Mouse (Mus musculus) ES-CJ7 (cell line): ENCODE results near the gene Sgk1.
A peak's percentile ranks its signal among the peaks of the same experiment; 100 is the strongest.

Experiments used
- DNase-seq: peaks from one replicate; pipeline ENCODE4 v3.0.0; 2011; ENCODE audit warnings: low read depth, low spot score

The Sgk1 gene

DNA sequence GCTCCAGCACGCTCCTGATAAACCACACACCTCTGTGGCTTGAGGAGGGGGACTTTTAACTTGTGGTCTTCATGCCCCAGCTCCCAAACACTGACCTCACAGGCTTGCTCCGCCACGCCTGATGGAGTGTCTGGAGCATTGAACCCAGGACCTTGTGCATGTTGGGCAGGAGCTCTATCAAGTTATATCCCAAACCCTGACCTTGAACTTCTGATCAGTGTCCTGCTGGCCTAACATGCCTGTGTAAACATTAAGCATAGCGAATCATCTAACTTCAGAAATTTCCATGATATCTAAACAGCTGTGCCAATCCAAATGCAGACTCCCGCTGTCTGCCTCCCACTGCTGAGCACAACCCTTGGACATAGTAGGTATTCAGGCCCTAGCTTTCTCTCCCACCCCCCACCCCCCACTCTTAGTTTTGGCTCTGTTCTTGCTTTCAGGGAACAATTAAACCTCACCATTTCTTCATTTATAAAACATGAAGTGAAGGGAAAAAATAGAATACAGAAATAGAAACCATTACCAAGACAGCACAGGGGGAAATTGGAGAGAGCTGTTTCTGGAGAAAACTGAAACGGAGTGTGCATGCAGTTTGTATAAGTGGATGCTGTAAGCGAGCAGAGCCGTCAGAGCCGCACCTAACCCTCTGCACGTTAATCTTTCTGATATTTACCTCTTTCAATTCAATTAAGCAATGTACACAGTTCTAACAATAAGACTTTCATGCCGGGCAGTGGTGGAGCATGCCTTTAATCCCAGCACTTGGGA lies 34.5 kb downstream of the Sgk1 start:
- DNase-seq = no peak

DNA sequence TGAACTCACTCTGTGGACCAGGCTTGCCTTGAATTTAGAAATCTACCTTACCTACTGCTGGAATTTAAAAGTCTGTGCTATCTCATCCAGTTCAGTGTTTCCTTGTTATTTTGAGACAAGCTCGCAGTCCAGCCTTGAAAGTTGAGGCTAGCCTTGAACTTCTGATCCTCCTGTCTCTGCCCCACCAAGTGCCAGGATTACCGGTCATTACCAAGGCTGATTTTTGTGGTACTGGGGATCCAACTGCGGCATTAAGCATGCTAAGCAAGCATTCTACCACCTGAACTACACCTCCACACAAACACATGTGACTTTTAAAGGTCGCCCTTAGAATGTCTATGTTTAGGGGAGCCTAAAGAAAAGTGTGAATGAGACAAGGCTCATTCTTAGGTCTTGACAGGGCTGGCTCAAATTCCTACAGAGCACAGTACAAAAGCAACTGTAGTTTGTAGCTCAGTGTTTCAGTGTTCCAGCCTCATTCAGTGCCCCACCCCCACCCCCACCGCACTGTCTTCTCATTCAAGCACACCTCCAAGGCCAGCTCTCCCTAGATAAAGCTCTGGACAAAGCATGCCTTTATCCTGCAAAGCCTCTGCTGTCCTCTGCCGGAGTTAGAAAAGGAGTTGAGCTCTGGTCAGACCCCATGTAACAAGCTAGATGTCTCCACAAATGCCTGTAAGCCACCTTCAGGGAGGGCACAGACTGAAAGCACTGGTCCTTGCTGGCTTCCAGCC lies 36.2 kb downstream of the Sgk1 start:
- DNase-seq = peak; percentile 67

DNA sequence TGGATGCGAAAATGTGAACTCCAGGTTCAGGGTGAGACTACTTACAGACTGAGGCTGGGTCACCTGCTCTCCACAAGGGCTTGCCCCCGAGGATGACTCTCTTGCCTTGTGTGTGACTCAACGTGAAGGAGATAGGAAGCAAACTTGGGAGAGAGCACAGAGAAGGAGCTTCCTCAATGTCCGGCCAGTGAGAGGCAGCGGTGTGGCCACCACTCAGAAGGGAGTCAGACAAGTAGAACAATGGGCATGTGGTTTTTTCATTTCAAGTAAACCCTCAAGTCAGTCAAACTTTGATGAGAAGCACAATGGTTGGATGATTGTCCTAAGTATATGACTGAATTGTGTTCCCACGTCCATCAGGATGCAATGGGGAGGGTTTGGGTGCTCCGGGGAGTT lies 36.8 kb downstream of the Sgk1 start:
- DNase-seq = no peak

DNA sequence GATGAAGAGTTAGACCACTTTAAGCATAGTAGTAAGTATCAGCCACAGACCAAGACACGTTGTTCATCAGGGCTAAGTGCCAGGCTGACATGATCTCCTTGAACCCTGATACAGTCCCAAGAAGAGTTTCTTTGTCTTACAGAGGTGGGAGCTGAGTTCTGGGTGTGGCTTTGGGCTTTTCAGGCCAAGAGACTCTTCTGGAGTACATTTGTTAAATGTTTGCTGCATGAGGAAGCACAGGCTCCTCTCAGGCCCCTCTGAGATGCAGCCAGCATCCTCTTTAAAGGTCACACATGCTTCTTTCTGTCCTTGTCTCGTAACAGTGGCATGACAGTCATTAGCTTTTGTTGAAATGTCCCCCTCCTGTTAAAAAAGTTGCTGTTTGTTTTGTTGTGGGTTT lies 38.6 kb downstream of the Sgk1 start:
- peak; percentile 52 for DNase-seq

DNA sequence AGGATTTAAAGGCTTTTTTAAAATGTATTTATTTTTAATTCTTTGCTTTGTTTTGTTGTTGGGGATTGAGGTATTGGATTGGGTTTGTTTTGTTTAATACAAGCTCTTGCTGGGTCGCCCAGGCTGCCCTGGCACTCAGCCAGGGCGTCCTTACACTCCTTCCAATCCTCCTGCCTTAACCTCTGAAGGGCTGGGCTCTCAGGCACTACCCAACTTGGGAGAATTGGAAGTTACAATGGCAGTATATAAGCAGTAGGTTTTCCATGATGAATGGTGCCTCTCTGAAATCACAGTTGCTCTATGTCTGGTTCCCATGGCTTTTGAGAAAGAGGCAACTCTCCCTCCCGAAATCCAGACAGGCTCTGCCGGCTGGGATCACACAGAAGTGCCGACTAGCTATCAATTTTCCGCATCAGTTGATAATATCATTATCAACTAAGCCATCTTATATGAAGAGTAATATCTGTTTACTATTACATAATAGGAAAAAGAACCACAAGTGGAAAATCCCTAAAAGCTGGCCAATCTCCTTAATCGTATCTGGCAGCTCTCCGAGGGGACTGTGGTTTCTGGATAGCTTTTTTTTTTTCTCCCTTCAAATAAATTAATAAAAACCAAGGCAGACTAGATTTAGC lies 40.8 kb downstream of the Sgk1 start:
- DNase-seq = no peak

DNA sequence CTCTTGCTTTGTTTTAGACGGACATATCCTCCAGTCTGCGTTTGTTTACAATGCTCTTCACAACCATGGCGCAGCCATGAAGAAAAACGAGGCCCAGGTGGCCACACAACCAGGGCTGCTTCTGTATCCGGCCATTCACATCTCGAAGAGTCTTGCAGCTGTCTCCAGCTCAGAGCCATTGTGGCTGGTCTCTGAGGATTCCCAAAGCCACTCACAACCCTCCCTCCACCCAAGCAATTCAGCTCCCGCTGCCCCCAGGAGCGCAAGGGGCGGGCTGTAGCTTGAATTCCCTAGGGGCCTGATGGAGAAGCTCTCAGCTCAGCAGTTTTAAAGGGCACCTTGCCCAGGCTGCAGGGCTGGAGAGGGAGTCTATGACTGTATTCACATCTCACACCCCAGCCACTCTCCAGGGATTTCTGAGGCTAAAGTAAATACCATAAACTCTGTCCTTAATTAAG lies 41.5 kb downstream of the Sgk1 start:
- peak; percentile 75 for DNase-seq

DNA sequence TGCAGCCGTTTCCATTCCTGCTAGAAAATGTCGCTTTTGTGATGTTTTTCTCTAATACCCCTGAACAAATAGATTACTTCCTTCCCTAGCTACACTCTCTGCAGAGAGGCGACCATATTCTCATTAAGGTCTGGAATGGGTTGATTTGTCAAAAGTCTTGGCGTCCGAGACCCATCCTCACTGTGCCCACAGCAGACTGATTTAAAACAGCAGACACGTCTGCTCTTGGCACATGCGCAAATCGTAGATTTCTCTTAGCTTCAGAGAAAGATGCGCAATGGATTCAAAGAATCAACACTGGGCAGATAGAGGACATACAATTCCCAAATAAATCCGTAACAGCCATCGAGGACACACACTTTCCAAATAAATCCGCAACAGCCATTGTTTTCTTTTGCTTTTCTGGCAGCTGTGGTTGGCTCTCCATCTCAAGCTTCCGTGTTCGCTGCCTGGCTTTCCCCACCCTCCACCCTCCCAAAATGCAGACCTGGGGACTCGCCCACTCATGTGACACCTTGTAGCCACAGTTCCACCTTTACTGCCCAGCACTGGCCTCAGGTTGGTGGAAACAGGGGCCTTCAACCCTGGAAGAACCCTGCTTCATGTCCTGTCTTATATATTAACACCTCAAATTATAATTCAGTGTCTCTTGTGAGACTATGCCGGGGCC lies 42.2 kb downstream of the Sgk1 start:
- no peak for DNase-seq

DNA sequence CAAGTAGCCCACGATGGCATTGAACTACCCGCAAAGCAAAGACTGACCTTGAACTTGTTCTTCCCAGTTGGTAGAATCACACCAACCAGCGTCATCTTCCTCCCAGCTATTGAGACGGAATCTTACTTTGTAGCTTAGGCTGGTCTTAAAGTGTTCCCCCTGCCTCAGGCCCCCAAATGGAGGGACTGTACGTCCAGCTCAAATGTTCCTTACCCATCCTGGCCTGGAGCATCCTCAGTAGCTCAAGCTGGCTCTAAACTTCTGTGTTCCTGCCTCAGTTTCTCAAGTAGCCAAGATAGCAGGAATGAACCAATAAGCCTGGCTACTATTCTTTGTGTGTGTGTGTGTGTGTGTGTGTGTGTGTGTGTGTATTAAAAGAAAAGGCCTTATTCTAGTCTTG lies 45.0 kb downstream of the Sgk1 start:
- no peak for DNase-seq

DNA sequence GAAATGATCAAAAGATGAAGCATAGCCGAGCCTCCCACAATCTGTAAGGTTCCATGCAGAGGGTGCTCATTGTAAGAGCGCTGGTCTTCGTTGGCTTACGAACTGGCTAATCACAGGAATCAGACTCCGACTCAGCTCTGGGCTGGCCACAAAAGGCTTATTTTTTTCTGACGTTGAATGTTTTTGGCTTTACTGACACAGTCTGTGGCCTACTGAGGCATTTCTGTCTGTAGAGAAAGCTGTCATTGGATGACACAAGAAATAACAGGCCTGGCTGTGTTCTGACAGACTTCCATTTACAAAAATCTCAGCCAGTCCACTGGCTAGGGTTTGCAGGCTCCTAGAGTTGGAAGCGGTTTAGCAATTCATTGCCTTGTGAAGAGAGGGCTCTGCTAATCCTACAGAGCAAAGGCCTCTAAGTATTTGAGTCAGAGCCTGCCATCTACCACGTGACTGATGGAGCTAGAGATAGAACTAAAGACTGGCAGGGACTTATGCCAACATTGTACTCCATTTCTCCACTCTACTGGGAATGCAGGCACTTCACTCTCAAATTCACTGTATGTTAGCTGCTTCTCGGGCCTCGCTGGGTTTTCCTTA lies 48.9 kb downstream of the Sgk1 start:
- no peak for DNase-seq

DNA sequence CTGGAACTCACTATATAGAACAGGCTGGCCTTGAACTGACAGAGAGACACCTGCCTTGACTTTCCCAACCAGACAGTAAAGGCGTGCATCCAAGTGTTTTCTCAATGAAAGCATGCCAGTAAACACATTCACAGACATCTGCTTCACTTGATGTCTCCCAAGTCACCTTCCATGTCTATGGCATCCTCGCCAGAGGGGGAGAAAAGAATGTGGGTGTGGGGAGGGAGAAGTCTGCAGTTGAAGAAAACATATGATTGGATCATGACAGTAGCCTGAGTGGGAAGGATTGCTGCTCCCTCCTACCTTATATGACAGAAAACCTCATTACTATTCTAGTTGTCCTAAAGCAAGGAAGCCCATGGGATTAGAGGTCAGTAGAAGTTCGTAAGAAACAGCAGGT lies 50.8 kb downstream of the Sgk1 start:
- no peak for DNase-seq

DNA sequence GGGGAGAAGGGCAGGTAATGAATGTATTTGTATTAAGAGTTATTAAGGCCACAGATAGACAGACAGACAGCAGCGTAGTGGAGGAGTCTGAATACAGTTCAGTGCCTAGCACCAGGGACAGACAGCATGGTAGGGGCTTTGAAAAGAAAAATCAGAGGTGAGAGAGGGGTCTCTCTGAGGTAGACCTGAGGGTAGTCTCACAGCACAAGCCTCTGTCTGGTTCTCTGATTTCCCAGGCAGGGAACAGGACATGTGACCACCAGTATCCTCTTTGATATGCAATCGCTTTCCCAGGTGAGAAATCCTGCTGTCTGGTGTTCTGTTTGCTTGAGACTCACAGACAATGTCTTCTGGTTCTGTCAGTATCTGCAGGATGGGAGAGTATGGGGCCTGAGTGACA lies 52.8 kb downstream of the Sgk1 start:
- no peak for DNase-seq

DNA sequence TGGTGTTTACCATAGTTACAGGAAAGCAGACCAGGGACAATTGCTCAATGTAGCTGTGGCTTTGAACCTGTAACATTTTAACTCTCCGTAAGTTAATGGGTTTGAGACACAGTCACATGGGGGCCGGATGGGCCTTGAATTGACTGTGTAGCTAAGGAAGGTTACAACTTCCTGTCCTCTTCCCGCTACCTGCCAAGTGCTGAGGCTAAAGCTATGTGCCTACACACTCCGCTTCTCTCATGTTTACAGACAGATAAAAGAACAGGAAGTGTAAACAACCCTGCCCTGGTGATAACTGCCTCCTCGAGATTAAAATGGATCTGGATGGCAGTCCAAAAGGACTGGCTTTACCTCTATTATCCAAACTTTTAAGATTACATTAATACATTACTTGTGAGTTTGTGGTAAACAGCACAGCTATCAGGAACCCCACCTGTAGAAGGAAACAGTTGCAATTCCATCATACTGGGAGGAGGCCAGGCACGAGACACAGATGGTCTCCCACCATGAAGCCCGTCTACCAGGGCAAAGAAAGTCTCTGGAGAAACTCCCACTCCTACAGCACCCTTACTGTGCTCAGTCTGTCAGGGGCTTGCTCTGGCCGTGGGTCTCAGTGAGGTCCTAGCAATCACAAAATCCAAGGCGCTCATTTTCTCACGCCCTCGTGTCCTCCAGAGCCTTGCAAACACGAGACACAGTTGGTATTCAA lies 54.7 kb downstream of the Sgk1 start:
- DNase-seq = peak; percentile 34

DNA sequence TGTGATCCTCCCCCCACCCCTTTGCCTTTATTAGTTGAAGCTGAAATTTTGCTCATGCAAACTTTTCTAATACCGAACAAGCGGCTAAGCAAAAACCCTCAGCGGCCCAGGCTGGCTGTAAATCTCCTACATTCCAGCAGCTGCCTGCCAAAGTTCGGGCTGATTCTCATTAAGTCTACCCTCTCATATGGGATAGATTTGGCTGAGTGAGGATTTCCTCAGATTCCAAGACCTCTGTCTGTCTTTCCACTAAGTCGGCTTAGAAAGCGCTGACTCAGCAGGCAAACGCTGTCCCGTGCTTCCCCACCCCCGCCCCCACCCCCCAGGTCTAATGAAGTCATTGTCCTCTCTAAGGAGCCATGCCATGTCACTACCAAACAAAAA lies 55.2 kb downstream of the Sgk1 start:
- DNase-seq = peak; percentile 76

DNA sequence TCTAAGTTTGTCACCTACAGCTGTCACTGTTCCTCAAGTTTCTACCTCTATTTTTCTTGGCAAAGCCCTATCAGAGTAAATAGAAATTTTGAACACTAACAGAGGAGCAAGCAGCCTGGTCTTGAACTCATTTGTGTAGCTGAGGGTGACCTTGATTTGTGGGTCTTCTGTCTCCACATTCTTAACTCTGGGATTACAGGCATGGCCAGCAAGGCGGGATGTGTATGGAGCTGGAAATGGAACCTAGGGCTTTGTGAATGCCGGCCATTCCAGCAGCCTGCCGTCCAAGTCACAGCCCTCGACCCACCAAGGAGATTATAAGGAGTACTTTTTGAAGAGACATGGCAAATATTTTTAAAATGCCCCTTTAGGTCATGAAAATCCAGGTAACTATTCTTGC lies 56.2 kb downstream of the Sgk1 start:
- peak; percentile 33 for DNase-seq

DNA sequence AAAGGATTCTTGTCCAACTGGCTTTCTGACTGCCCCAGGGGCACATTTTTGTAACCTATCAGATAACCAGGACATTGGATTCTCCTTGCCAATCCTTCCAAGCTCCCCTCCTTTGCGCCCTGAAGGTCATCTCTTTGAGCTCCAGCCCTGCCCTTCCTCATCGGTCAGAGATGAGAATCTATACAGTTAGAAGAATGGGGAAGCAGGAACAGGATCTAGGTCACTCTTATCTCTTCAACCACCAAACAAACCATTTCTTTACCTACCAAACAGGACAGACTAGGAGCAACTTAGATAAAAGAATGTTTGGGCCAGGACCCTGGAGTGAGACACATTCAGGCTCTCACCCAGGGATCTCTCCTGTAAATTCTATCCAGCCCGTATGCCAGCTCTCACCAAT lies 59.3 kb downstream of the Sgk1 start:
- no peak for DNase-seq

DNA sequence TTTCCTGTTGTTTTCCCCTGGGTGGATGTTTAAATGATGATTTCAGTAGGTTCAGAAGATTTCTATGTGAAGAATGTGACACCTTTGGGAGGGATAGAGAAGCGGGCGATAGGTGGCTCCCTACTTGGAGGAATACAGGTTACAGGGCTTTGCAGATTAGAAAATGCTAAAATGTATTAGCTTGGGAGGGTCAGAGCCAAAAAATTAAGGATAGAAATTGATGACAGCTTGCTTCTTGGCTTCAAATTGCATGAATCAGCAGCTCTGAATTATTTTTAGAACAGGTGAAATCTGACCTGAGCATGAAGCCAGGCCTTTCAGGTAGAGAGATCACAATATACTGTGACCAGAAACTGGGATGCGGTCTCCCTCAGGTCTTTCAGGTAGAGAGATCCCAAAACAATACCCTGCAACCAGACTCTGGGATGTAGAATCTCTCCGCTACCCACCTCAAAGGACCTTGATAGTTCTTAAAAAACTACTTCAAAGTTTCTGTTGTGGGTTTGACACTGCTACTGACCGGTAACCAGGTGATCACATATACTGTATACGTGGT lies 61.2 kb downstream of the Sgk1 start:
- no peak for DNase-seq

DNA sequence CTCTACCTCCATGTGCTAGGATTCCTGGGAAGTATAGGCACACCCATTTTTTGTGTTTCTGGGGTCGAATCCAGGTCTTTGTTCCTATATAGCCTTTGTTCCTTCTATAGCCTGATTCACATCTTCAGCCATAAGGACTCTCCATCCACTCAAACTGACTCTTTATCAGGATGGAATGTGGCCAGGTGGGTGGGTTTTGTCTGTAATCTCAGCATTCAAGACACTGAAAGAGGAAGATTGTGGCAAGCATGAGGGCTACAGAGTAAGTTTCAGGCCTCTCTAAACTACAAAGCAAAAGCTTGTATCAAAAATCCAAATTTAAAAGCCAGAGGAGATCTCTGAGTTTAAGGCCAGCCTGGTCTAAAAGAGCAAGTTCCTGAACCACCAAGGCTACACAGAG lies 63.2 kb downstream of the Sgk1 start:
- DNase-seq = no peak

DNA sequence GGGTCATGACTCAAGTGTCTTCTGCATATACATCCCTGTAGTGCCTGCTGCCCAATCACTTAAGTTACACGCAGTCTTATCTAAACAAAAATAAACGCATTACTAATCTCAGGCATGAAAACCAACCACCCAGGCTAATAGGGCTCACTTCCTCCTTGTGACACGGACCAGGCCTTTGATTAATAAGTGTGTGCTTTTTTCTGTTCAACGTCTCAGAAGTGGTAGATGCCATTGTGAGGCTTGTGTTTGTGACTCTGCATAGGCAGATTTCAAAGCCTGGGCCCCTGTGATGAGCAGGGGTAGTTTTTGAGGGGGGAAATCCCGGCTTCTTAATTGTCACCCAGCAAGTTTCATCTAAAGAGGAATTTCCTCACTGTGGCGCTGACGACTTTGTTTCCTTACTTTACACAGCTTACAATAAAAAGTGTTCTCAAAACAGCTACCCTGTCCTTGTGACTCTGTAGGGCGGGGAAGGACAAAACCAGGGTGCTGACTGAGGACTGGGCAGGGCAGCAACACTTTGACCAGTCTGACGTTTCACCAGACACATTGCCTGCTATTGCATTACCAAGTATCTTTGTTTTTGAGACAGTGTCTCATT lies 64.9 kb downstream of the Sgk1 start:
- no peak for DNase-seq

DNA sequence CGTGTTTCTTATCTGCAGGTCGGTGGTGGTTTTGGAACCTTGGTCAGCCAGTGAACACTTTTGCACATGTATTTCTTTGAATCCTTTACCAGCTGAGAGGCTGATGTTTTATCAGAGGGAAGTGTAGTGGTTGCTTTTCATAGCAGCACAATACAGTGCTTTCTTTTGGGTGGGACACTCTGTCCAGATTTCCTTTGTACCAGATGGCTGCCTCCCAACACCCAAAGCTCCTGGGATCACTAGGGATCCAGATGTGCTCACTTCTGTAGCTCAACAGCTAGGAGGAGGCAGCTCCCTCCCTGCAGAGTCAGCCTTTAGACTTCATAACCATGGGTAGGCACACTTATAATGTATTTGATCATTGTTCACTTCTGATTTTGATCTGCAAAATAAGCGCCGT lies 70.5 kb downstream of the Sgk1 start:
- DNase-seq = no peak

DNA sequence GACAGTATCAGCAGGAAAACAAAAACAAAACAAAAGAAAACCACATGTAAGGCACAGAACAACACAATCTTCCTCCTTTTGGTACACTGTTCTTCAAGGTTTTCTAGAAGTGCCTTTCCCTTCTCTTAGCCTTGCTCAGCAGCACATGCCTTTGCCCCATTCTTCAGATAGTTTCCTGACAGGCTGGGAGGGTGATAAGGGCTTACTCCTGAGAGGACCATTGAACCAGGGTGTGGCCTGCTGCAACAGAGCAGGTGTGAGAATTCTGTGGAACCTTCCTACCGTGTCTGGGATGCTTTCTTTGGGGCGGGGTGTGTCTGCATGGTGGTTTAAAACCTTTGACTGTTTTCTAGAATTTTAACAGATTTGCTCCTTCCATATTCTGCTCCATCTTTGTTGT lies 79.1 kb downstream of the Sgk1 start:
- peak; percentile 21 for DNase-seq

DNA sequence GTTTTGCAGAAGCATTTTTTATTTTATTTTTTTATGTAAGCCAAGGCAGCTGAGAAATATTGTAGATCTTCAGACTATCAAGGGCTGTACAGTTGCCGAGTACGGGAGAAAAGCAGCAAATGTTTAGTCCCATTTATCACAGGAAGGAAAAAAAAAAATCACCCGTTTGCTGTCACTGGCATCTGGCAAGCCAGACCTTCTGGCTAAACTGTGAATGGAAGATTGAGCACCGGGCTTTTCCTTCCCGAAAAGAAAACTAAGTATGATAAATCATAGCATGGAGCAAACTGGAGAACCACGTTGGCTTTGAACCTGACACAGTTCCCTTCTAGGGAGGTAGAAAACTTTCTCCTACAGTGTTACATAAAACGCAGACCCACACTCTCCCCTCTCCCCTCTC lies 81.0 kb downstream of the Sgk1 start:
- DNase-seq = no peak
